Mouse (Mus musculus) intestine, embryonic 15.5 days (tissue): ENCODE data around the gene Gbp9. TPM values are rescaled to one million over a fixed set of nuclear protein-coding genes. Genes with fewer than 3 reads are reported as not detected.
A peak's percentile ranks its signal among the peaks of the same experiment; 100 is the strongest.
"Not testable (repeated sequence)": the region's sequence is repeated elsewhere in the genome, so short reads cannot be mapped to it uniquely, and the experiment has no call there.

ENCODE experiments used
- ATAC-seq: fragments of 200-750 bp; cut with Nextera tagmentation; 2 replicates; pipeline ENCODE4 v1.8.0; 2017; ENCODE audit warnings: moderate TSS enrichment, moderate library complexity
- H3K27ac ChIP-seq: fragments of 300-500 bp; sonication (generic); 2 replicates; pipeline ENCODE4 v1.5.1; 2015; ENCODE audit warnings: mild to moderate bottlenecking, inconsistent platforms
- H3K27me3 ChIP-seq: fragments of 300-500 bp; sonication (generic); replicated peaks from 2 replicates; pipeline ENCODE4 v1.6.1; 2015; ENCODE audit warnings: inconsistent platforms
- H3K36me3 ChIP-seq: fragments of 300-500 bp; sonication (generic); 2 replicates; pipeline ENCODE4 v1.6.1; 2015; ENCODE audit warnings: inconsistent platforms
- H3K4me1 ChIP-seq: fragments of 300-500 bp; sonication (generic); replicated peaks from 2 replicates; pipeline ENCODE4 v1.6.1; 2015; ENCODE audit warnings: inconsistent platforms
- H3K4me2 ChIP-seq: fragments of 300-500 bp; sonication (generic); replicated peaks from 2 replicates; pipeline ENCODE4 v1.6.1; 2015; ENCODE audit warnings: mild to moderate bottlenecking, inconsistent platforms
- H3K4me3 ChIP-seq: fragments of 300-500 bp; sonication (generic); replicated peaks from 2 replicates; pipeline ENCODE4 v1.5.1; 2015; ENCODE audit warnings: inconsistent platforms
- H3K9ac ChIP-seq: fragments of 300-500 bp; sonication (generic); 2 replicates; pipeline ENCODE4 v1.6.1; 2015; ENCODE audit warnings: inconsistent platforms
- H3K9me3 ChIP-seq: fragments of 300-500 bp; sonication (generic); 2 replicates; pipeline ENCODE4 v1.6.1; 2016; ENCODE audit warnings: inconsistent platforms
- WGBS: fragments of 180-500 bp; shearing (Covaris S2); methylation state at CpG from one replicate; pipeline ENCODE4 v1.1.7; 2015; 5-methylcytosine and 5-hydroxymethylcytosine counted together
- polyA plus RNA-seq: library from polyadenylated mRNA; unstranded; fragments of >200 nt; fragmentation: Nextera tagmentation; extraction: Ambion mirVana; gene quantifications from 2 replicates; pipeline ENCODE4 v1.2.1, GENCODE M21; 2015

The Gbp9 gene
- polyA plus RNA-seq, 1 experiment from 2014 or later = 3.1 TPM

GRCm38 (mm10) chr5:105114696-105115095, 24.6 kb downstream of the Gbp9 start:
- H3K4me1 ChIP-seq = no peaks in the 10 kb centered on the region
- H3K4me3 ChIP-seq = no peak overlapping the region
- H3K9me3 ChIP-seq = no peaks in the 10 kb centered on the region
- no peak overlapping the region for H3K27ac ChIP-seq
- no peak overlapping the region for H3K4me2 ChIP-seq
- 93% methylated on average over 2 of the region's 2 CpGs for WGBS
- no peaks in the 10 kb centered on the region for H3K27me3 ChIP-seq
- H3K36me3 ChIP-seq = no peaks in the 10 kb centered on the region
- no peak overlapping the region for H3K9ac ChIP-seq
- ATAC-seq = no peak

DNA sequence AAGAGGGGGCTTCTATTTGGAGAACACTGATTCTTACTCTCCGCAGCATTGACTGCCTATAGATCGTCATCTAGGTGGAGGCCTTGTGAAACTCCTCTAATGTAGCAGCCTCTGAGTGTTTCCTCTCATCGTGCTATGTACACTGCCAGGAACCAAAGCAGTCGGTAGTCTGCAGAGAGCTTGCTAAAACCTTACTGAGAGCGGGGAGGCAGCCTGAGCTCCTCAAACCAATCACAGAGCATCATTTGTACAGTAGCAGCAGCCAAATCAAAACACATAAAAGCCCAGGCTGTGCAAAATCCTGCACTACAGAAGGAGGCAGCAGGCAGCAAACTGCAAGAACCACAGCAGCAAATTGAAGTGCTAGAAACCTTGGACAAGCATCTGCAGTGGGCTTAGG, 25.7 kb downstream of the Gbp9 start:
- Histone ChIP-seq H3K9ac (no peak overlapping the region), H3K27ac (no peak overlapping the region), H3K4me1 (no peaks in the 10 kb centered on the region), H3K27me3 (no peaks in the 10 kb centered on the region), H3K9me3 (no peaks in the 10 kb centered on the region), H3K4me2 (no peak overlapping the region), H3K4me3 (no peak overlapping the region), H3K36me3 (no peaks in the 10 kb centered on the region)
- no peak for ATAC-seq
- 94% methylated on average over 5 of the region's 5 CpGs for WGBS

DNA sequence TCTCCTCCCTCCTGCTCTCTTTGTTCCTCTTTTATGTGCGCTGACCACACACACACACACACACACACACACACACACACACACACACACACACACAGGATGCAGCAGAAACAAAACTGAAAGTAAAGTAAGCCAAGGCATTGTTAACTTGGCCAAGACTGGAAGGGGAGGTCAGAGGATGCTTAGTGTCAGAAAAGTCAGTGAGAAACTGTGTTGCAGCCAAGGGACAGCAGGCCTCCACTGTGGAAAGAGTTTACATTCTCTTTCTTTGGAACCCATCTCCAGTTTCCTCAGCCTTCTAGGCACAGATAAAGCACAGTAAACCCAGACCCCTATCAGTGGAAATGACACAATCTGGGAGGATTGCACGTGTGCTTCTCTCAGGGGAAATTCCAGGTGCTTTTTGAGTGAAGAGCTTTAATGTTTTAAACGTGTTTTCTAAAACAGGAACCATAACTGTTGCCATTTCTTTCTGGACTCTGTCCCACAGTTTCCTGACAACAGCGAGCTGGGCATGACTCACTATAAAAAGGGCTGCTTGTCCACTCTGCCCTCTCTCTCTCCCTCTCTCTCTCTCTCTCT, 29.0 kb downstream of the Gbp9 start:
- H3K4me1 ChIP-seq, H3K4me3 ChIP-seq, H3K27me3 ChIP-seq, H3K36me3 ChIP-seq, H3K9me3 ChIP-seq, H3K9ac ChIP-seq: not testable (repeated sequence)
- 17% methylated on average over 4 of the region's 4 CpGs for WGBS
- 0 out of 2 replicates have a peak, but pooled peaks have one; percentile 36 for ATAC-seq
- H3K4me2 ChIP-seq = 0 out of 2 replicates have a peak overlapping the region, but pooled peaks have one; percentile 3
- 0 out of 2 replicates have a peak overlapping the region, but pooled peaks have one; percentile 17 for H3K27ac ChIP-seq

- not testable (repeated sequence) for H3K4me2 ChIP-seq, H3K4me1 ChIP-seq, H3K9me3 ChIP-seq, ATAC-seq, H3K27ac ChIP-seq, H3K36me3 ChIP-seq, H3K27me3 ChIP-seq, H3K9ac ChIP-seq, H3K4me3 ChIP-seq
- 38% methylated on average over 1 of the region's 1 CpGs for WGBS
Measured at GRCm38 (mm10) chr5:105109775-105110174, 29.6 kb downstream of the Gbp9 start.

DNA sequence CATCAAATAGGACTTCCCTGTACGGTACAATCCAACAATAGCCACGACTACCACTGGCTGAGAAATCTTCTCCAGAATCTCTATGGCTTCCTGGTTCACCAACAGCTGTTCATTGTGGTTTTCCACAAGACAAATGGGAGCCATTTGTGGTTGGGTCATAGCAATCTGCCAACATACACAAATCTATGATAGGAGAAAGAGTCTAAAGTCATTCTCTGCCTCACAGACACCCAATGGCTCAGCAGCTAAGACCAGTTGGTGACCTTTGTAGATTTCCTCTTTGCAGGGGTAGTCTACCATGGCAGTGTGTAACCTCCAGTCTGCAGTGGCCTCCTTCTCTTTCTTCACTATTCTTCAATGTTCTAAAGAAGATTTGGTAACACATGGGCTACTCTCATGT, 33.6 kb downstream of the Gbp9 start:
- not testable (repeated sequence) for H3K4me1 ChIP-seq, H3K9me3 ChIP-seq, H3K36me3 ChIP-seq, H3K4me3 ChIP-seq, H3K27ac ChIP-seq, ATAC-seq, H3K27me3 ChIP-seq, H3K4me2 ChIP-seq, H3K9ac ChIP-seq
- 70% methylated on average over 2 of the region's 2 CpGs for WGBS

GRCm38 (mm10) chr5:105081900-105082299, 57.4 kb downstream of the Gbp9 start:
- no peak overlapping the region for H3K4me2 ChIP-seq

GRCm38 (mm10) chr5:105068356-105068755, 71.0 kb downstream of the Gbp9 start:
- H3K36me3 ChIP-seq, ATAC-seq, H3K4me2 ChIP-seq, H3K4me3 ChIP-seq, H3K9me3 ChIP-seq, H3K9ac ChIP-seq, H3K27me3 ChIP-seq, H3K4me1 ChIP-seq, H3K27ac ChIP-seq: not testable (repeated sequence)

More at GRCm38 (mm10) chr5:105081900-105082299, 57.4 kb downstream of the Gbp9 start:
- H3K9me3 ChIP-seq = no peaks in the 10 kb centered on the region
- no peak overlapping the region for H3K4me3 ChIP-seq
- no peaks in the 10 kb centered on the region for H3K36me3 ChIP-seq
- no peak for ATAC-seq
- H3K4me1 ChIP-seq = no peaks in the 10 kb centered on the region
- no peak overlapping the region for H3K9ac ChIP-seq
- H3K27me3 ChIP-seq = no peaks in the 10 kb centered on the region
- no peak overlapping the region for H3K27ac ChIP-seq

DNA sequence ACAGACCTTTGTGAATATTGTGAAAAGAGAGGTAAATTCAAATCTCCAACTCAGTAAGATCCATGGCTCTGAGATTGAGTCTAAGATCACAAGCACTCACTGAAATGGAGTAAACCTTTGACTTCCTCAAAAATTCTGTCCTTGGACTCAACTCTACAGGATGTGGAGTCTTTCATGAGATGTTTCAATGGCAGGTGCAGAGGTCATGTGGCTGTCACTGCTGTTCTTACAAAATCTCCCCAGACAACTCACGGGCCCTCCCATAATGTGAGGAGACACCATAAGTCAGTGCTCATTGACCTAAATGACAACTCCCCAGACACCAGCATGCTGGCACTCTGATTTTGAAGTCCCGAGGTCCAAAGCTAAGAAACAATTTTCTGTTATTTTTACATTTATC, 74.9 kb downstream of the Gbp9 start:
- H3K27ac ChIP-seq, H3K9ac ChIP-seq, H3K36me3 ChIP-seq, H3K4me2 ChIP-seq, H3K9me3 ChIP-seq, H3K4me1 ChIP-seq, H3K27me3 ChIP-seq, H3K4me3 ChIP-seq, ATAC-seq: not testable (repeated sequence)
- WGBS = 71% methylated on average over 2 of the region's 2 CpGs

GRCm38 (mm10) chr5:105063321-105063720, 76.0 kb downstream of the Gbp9 start:
- no peak overlapping the region for H3K4me2 ChIP-seq
- H3K9ac ChIP-seq = no peak overlapping the region
- no peak for ATAC-seq
- H3K4me3 ChIP-seq = no peak overlapping the region
- 63% methylated on average over 1 of the region's 1 CpGs for WGBS
- H3K27me3 ChIP-seq = no peaks in the 10 kb centered on the region
- H3K4me1 ChIP-seq = no peaks in the 10 kb centered on the region
- H3K27ac ChIP-seq = no peak overlapping the region
- H3K36me3 ChIP-seq = no peaks in the 10 kb centered on the region
- H3K9me3 ChIP-seq = no peaks in the 10 kb centered on the region

DNA sequence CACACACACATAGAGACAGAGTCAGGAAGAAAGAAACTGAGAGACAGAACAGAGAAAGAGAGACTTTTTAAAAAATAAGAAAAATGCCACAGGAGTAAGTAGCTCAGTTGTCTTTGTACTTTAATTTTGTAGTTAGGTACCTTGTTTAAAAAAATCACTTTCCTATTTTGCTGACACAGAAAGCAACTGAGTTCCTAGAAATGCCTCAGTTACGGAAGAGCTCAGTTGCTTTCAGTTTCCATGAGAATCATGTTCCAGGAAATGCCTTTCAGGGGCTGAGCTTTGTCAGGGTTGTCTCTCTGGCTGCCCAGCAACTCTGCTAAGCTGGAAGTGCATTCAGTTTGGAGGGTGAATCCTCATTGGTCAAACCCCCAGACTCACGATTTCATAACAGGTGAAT, 76.9 kb downstream of the Gbp9 start:
- not testable (repeated sequence) for H3K4me3 ChIP-seq, H3K9ac ChIP-seq, H3K4me2 ChIP-seq, H3K4me1 ChIP-seq, H3K36me3 ChIP-seq, H3K27ac ChIP-seq, H3K27me3 ChIP-seq, ATAC-seq, H3K9me3 ChIP-seq
- 64% methylated on average over 2 of the region's 2 CpGs for whole genome bisulfite sequencing

DNA sequence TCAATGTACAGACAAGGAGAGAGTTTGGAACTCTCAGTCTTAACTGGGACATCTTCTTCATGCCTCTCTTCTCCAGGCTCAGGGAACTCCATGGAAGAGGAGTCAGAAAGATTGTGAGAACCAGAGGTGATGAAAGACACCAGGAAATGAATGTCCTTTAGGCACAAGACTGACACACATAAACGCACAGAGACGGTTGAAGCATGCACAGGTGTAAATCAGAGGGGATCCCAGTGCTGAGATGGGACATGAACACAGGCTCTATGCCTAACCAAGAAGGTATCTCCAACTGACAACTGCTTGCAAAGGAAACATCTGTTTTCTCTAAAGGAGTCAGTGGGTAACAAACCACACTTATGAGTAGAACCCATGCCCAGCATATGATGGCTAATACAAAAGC, 79.1 kb downstream of the Gbp9 start:
- 89% methylated on average over 2 of the region's 2 CpGs for WGBS
- no peaks in the 10 kb centered on the region for H3K9me3 ChIP-seq
- no peaks in the 10 kb centered on the region for H3K36me3 ChIP-seq
- no peak overlapping the region for H3K27ac ChIP-seq
- no peaks in the 10 kb centered on the region for H3K4me1 ChIP-seq
- no peak for ATAC-seq
- H3K4me3 ChIP-seq = no peak overlapping the region
- H3K27me3 ChIP-seq = no peaks in the 10 kb centered on the region
- H3K4me2 ChIP-seq = no peak overlapping the region
- H3K9ac ChIP-seq = no peak overlapping the region

DNA sequence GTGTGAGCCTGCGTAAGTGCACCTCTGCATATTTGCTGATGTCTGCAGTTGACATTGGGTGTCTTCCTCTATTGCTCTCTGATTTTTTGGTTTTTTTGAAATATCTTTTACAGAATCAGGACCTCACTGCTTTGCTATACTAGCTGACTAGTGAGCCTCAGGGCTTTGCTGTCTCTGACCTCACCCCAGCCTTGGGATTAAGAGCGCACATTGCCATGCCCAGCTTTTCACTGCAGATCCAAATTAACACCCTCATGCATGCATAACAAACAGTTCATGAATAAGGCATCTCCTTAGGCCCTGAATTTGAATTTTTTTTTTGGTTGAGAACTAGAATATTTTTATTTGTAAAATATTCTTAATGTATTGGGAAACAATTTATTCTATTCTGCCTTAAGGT, 84.1 kb downstream of the Gbp9 start:
- Histone ChIP-seq H3K4me3 (no peak overlapping the region), H3K4me1 (no peaks in the 10 kb centered on the region), H3K27me3 (no peaks in the 10 kb centered on the region), H3K4me2 (no peak overlapping the region), H3K9ac (no peak overlapping the region), H3K36me3 (no peaks in the 10 kb centered on the region), H3K9me3 (no peaks in the 10 kb centered on the region), H3K27ac (no peak overlapping the region)
- WGBS = 92% methylated on average over 2 of the region's 2 CpGs
- ATAC-seq = no peak

GRCm38 (mm10) chr5:105053471-105054169, 85.7 kb downstream of the Gbp9 start:
- 67% methylated on average over 1 of the region's 1 CpGs for WGBS
- not testable (repeated sequence) for H3K27ac ChIP-seq, H3K36me3 ChIP-seq, H3K4me3 ChIP-seq, H3K4me2 ChIP-seq, H3K9ac ChIP-seq, H3K9me3 ChIP-seq, H3K27me3 ChIP-seq, ATAC-seq, H3K4me1 ChIP-seq
